Mouse (Mus musculus) stomach, embryonic 15.5 days (tissue): ENCODE results near the gene Atp2a1. TPM values are rescaled to one million over a fixed set of nuclear protein-coding genes. Genes with fewer than 3 reads are reported as not detected.

Source experiments
- ATAC-seq: fragments of 200-750 bp; cut with Nextera tagmentation; 2 replicates; pipeline ENCODE4 v1.8.0; 2017; ENCODE audit warnings: low read depth, moderate number of reproducible peaks, moderate TSS enrichment; ENCODE audit not compliant: insufficient read depth, low FRiP score
- H3K27ac ChIP-seq: fragments of 300-500 bp; sonication (generic); 2 replicates; pipeline ENCODE4 v1.5.1; 2015; ENCODE audit warnings: mild to moderate bottlenecking, inconsistent platforms
- H3K27me3 ChIP-seq: fragments of 300-500 bp; sonication (generic); replicated peaks from 2 replicates; pipeline ENCODE4 v1.6.1; 2015; ENCODE audit warnings: inconsistent platforms
- H3K36me3 ChIP-seq: fragments of 300-500 bp; sonication (generic); 2 replicates; pipeline ENCODE4 v1.6.1; 2015; ENCODE audit warnings: inconsistent platforms
- H3K4me1 ChIP-seq: fragments of 300-500 bp; sonication (generic); 2 replicates; pipeline ENCODE4 v1.6.1; 2015; ENCODE audit warnings: inconsistent platforms
- H3K4me2 ChIP-seq: fragments of 300-500 bp; sonication (generic); 2 replicates; pipeline ENCODE4 v1.6.1; 2015; ENCODE audit warnings: mild to moderate bottlenecking, inconsistent platforms
- H3K4me3 ChIP-seq: fragments of 300-500 bp; sonication (generic); replicated peaks from 2 replicates; pipeline ENCODE4 v1.5.1; 2015; ENCODE audit warnings: inconsistent platforms
- H3K9ac ChIP-seq: fragments of 300-500 bp; sonication (generic); 2 replicates; pipeline ENCODE4 v1.6.1; 2015; ENCODE audit warnings: inconsistent platforms
- H3K9me3 ChIP-seq: fragments of 300-500 bp; sonication (generic); 2 replicates; pipeline ENCODE4 v1.6.1; 2016; ENCODE audit warnings: inconsistent platforms
- WGBS: fragments of 180-500 bp; shearing (Covaris S2); methylation state at CpG from one replicate; pipeline ENCODE4 v1.1.7; 2015; 5-methylcytosine and 5-hydroxymethylcytosine counted together
- polyA plus RNA-seq: library from polyadenylated mRNA; unstranded; fragments of >200 nt; fragmentation: Nextera tagmentation; extraction: Ambion mirVana; gene quantifications from 2 replicates; pipeline ENCODE4 v1.2.1, GENCODE M21; 2015

Atp2a1 gene
- polyA plus RNA-seq, 1 experiment from 2014 or later: 1.7 TPM

DNA sequence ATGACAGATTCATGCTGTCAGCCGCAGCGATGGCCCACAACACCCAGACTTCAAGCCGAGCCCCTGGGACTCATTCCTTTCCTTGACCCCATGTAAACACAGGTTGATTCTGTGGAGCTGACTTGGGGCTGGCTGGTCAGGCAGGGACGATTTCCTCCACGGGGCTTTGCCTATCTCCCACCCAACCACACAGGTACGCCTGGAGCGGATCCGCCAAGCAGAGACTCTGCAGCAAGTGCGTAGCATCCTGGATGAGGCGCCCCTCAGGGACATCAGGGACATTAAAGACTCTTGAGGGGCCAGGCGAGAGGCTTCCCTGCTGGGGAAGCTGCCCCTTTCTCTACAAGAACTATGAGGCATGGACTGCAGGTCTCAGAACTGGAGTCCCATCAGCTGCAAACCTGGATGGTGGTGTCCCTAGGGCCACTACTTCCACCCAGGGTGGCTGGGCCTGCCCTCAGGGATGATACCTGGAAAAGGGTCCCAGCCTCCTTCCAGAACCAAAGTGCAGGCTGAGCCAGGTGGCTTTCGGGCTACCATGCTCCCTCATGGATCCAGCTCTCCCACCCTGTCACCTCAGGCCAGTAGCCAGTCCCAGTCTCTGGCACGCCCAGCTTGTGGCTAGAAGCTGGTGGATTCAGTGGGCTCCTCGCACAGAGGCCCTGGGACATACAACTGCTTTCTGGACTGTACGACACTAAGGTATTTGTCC lies 17.6 kb downstream of the Atp2a1 start:
- no peak overlapping the region for H3K4me3 ChIP-seq
- ATAC-seq: no peak
- H3K9me3 ChIP-seq: no peaks in the 10 kb centered on the region
- no peaks in the 10 kb centered on the region for H3K27me3 ChIP-seq
- H3K36me3 ChIP-seq: peaks cover 10% of the 10 kb centered on the region
- no peak overlapping the region for H3K27ac ChIP-seq
- no peaks in the 10 kb centered on the region for H3K4me1 ChIP-seq
- WGBS: 90% methylated on average over 15 of the region's 15 CpGs
- no peak overlapping the region for H3K4me2 ChIP-seq
- no peak overlapping the region for H3K9ac ChIP-seq

DNA sequence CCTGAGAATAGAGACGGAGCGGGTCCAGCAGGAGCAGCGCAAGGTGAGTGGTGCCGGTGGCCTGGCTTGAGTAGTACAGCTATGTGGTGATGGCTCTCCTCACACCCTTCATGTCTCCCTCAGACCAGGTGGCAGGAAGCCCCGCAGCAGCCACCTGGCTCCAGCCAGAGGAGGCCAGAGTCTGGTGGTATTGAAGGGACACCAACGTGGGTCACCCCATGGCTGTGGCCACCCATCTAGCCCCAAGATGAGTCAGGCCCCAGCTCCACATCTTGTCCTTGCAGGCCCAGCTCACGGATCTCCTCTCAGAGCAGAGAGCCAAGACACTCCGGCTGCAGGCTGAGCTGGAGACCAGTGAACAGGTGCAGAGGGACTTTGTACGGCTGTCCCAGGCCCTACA lies 18.4 kb downstream of the Atp2a1 start:
- no peaks in the 10 kb centered on the region for H3K4me1 ChIP-seq
- ATAC-seq: no peak
- H3K27ac ChIP-seq: no peak overlapping the region
- no peak overlapping the region for H3K9ac ChIP-seq
- no peak overlapping the region for H3K4me3 ChIP-seq
- no peaks in the 10 kb centered on the region for H3K27me3 ChIP-seq
- peaks cover 10% of the 10 kb centered on the region for H3K36me3 ChIP-seq
- H3K9me3 ChIP-seq: no peaks in the 10 kb centered on the region
- H3K4me2 ChIP-seq: no peak overlapping the region
- WGBS: 91% methylated on average over 9 of the region's 9 CpGs

DNA sequence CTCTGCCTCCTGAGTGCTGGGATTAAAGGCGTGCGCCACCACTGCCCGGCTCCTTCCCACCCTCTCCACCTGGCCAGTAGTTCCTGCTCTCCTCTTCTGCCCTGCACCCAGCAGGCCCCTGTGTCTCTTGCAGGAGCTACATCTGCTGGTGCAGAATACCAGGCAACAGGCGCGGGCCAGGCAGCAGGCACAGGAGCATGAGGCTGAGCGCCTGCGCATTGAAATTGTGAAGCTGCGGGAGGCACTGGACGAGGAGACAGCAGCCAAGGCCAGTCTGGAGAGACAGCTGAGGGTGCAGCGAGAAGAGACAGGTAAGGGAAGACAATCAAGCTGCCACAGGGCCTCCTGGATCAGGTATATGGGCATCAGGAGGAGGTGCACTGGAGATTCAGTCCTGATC lies 18.9 kb downstream of the Atp2a1 start:
- ATAC-seq: no peak
- Histone ChIP-seq H3K4me3 (no peak overlapping the region), H3K27me3 (no peaks in the 10 kb centered on the region), H3K9me3 (no peaks in the 10 kb centered on the region), H3K9ac (no peak overlapping the region), H3K27ac (no peak overlapping the region), H3K36me3 (peaks cover 10% of the 10 kb centered on the region), H3K4me2 (no peak overlapping the region), H3K4me1 (no peaks in the 10 kb centered on the region)
- 95% methylated on average over 10 of the region's 10 CpGs for WGBS

DNA sequence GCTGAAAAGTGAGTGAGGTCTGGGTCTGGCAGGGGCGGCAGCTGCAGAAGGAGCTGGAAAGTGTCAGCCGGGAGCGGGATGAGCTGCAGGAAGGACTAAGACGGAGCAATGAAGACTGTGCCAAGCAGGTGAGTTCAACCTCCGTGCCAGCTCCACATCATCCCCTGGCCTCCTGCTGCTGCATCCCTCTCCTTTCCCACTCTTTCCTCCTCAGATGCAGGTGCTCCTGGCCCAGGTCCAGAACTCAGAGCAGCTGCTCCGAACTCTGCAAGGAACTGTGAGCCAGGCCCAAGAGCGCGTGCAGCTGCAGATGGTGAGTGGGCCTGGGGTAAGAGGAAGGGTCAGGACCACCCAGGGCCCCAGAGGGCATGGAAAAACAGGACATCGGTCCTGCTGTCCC lies 22.8 kb downstream of the Atp2a1 start:
- no peaks in the 10 kb centered on the region for H3K27me3 ChIP-seq
- no peak overlapping the region for H3K9ac ChIP-seq
- H3K4me1 ChIP-seq: no peaks in the 10 kb centered on the region
- H3K27ac ChIP-seq: no peak overlapping the region
- no peak overlapping the region for H3K4me2 ChIP-seq
- peaks cover 7% of the 10 kb centered on the region for H3K36me3 ChIP-seq
- no peaks in the 10 kb centered on the region for H3K9me3 ChIP-seq
- 73% methylated on average over 9 of the region's 9 CpGs for WGBS
- H3K4me3 ChIP-seq: no peak overlapping the region
- ATAC-seq: no peak

DNA sequence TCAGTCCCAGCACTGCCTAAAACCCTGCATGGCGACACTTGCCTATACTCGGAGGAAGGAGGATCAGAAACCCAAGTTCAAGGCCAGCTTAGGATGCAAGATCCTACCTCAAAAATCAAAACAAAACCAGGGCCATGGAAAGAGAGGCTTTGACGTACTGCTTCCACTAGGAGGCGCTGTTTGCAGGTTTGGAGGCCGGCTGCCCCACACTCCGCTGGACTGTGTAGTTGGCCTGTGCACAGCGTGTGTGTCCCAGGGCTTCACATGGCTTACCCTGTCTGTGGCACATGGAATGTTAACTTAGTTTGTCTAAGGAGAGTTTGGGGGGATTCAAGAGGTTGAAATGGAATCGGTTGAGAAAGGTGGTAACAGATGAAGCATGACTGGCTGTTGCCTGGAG lies 26.1 kb downstream of the Atp2a1 start:
- ATAC-seq: peak; percentile 35; the same call in 1 of the 2 replicates
- WGBS: 22% methylated on average over 8 of the region's 8 CpGs

DNA sequence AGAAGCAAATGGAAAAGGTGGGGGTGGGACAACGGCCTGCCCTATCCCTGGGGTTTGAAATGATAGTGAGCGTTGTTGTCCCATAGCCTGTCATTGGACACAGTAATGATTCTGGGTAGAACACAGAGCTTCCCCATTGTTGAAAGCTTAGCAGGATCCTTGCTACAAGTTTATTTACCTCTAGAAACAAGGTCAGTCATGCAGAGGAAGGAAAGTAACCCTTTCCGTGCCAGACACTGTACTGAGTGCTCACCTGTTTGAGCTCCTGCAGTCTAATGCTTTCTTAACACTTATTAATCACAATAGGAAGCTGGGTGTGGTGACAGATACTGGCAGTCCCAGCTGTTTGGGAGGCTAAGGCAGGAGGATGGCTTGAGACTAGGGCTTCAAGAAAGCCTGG lies 27.1 kb downstream of the Atp2a1 start:
- H3K4me3 ChIP-seq: no peak overlapping the region
- H3K36me3 ChIP-seq: peaks cover 9% of the 10 kb centered on the region; the same call in 1 of the 2 replicates
- H3K9me3 ChIP-seq: no peaks in the 10 kb centered on the region
- WGBS: 73% methylated on average over 3 of the region's 3 CpGs
- no peak overlapping the region for H3K4me2 ChIP-seq
- no peak overlapping the region for H3K27ac ChIP-seq
- H3K4me1 ChIP-seq: no peaks in the 10 kb centered on the region
- H3K9ac ChIP-seq: no peak overlapping the region
- no peaks in the 10 kb centered on the region for H3K27me3 ChIP-seq
- ATAC-seq: no peak

More for the DNA sequence above, 26.1 kb downstream of the Atp2a1 start:
- H3K9ac ChIP-seq: no peak overlapping the region
- no peak overlapping the region for H3K4me2 ChIP-seq
- peaks cover 9% of the 10 kb centered on the region; the same call in 1 of the 2 replicates for H3K36me3 ChIP-seq
- H3K4me1 ChIP-seq: no peaks in the 10 kb centered on the region
- no peak overlapping the region for H3K4me3 ChIP-seq
- H3K9me3 ChIP-seq: no peaks in the 10 kb centered on the region
- H3K27me3 ChIP-seq: no peaks in the 10 kb centered on the region
- H3K27ac ChIP-seq: no peak overlapping the region

DNA sequence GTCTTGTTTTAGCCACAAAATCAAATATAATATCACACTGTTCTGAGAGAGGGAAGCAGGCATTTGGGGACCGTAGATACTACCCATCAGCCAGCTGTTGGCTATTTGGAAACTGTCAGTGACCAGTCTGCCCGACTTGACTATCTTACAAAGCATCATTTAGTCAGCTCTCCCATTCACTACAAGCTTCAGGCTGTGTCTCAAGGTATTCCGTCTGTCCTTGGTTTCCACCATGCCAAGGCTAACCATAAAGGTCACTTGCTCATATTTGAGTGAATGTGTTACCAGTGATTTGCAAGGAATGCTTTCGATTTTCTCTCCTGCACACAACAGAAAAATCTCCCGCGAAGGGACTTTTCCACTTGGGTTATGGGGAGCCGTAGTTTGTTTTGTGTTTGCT lies 28.2 kb downstream of the Atp2a1 start:
- no peak for ATAC-seq
- H3K4me2 ChIP-seq: no peak overlapping the region
- peaks cover 9% of the 10 kb centered on the region; the same call in 1 of the 2 replicates for H3K36me3 ChIP-seq
- H3K4me1 ChIP-seq: peaks cover 2% of the 10 kb centered on the region
- H3K9ac ChIP-seq: no peak overlapping the region
- H3K27me3 ChIP-seq: no peaks in the 10 kb centered on the region
- H3K4me3 ChIP-seq: no peak overlapping the region
- WGBS: 84% methylated on average over 7 of the region's 7 CpGs
- H3K9me3 ChIP-seq: no peaks in the 10 kb centered on the region
- no peak overlapping the region for H3K27ac ChIP-seq

DNA sequence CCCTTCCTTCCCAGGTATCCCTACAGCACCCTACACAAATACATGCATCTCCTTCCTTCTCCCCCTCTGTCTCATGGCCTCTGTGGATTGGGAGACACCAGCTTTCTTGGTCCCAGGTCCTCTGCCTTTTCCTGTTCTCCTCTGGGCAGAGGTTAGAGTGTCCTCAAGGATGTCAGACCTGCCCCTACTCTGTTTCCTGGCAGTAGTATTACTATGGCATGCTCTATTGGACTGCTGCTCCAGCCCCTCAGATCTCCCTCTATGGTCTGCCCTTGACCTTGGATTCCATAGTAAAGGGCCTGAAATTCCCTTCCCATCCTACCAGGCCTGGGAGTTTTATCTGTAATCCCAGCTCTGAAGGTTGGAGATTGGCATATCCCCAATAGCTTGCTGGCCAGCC lies 32.7 kb downstream of the Atp2a1 start:
- no peak for ATAC-seq
- Histone ChIP-seq H3K4me3 (no peak overlapping the region), H3K9ac (no peak overlapping the region), H3K27me3 (no peaks in the 10 kb centered on the region), H3K36me3 (peaks cover 9% of the 10 kb centered on the region; the same call in 1 of the 2 replicates), H3K9me3 (no peaks in the 10 kb centered on the region; the same call in 1 of the 2 replicates), H3K4me2 (peak overlapping the region; percentile 81; the same call in 1 of the 2 replicates), H3K27ac (no peak overlapping the region), H3K4me1 (peaks cover 13% of the 10 kb centered on the region)

DNA sequence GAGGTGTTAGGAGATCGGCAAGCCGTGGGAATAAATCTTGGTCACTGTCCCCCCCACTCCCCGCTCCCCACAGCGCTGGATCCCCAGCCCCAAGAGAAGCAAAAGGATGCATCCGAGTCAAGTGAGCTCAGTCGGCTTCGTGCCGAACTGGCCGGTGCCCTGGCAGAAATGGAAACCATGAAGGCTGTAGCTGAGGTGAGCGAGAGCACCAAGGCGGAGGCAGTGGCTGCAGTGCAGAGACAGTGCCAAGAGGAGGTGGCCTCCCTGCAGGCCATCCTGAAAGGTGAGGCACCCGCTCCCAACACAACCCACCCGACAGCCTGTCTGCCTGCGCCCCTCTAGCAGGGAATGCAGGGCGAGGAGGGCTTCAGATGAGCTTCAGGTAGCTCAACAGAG lies 33.4 kb downstream of the Atp2a1 start:
- no peaks in the 10 kb centered on the region for H3K27me3 ChIP-seq
- ATAC-seq: no peak; the same call in 1 of the 2 replicates
- peaks cover 6% of the 10 kb centered on the region; the same call in 1 of the 2 replicates for H3K36me3 ChIP-seq
- 0 out of 2 replicates have a peak overlapping the region, but pooled peaks have one; percentile 56 for H3K9ac ChIP-seq
- WGBS: 26% methylated on average over 15 of the region's 15 CpGs
- H3K9me3 ChIP-seq: no peaks in the 10 kb centered on the region; the same call in 1 of the 2 replicates
- peaks cover 13% of the 10 kb centered on the region for H3K4me1 ChIP-seq
- peak overlapping the region; percentile 81 for H3K4me2 ChIP-seq
- H3K27ac ChIP-seq: 0 out of 2 replicates have a peak overlapping the region, but pooled peaks have one; percentile 96
- H3K4me3 ChIP-seq: peak overlapping the region; percentile 79

DNA sequence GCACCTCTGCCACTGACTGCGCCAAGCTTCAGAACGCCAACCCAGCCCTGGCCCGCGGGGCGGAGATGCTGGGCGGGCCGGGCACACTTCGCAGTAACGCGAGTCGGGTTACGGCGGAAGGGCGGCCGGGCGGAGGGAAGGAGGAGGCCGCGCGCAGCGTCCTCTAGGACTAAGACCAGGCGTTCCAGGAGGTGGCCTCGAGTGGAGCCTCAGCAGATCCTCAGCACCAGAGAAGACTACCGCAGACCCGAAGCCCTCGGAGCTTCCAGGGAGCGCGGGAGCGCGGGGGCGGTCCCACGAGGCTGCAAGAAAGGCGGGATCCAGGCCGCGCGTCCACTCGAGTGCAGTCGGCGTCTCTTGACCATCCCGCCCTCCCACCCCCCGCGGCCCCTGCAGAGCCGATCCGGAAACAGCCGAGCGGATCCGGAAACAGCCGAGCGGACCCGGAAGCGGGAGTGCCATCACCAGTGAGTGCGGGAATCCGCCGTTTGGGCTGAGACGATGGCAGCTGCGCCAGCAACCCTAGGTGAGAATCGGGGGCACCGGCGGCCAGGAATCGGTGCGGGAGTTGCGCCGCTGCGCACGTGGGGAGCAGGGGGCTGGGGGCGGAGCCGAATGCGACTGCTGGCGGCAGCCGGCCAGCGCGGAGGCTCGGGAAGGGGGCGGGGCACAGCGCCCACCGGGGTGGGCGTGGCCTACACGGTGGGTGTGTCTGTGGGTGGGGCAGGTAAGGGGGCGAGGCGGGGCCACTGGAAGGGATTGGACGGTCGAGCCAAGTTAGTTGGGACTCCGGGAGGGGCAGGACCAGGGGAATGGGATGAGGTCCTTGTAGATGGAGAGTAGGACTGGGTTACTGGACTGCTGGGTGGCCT lies 34.0 kb downstream of the Atp2a1 start, which contains the start of gene Rabep2:
TSS of gene Rabep2 (plus strand) at position 129 of the 872 bp plus-strand sequence.
- WGBS: under 1% methylated on average over 81 of the region's 82 CpGs
- H3K27ac ChIP-seq: peak within 1 kb of the TSS; percentile 96
- H3K36me3 ChIP-seq: peaks cover 5% of the 10 kb centered on the region; the same call in 1 of the 2 replicates
- peak within 1 kb of the TSS; percentile 79 for H3K4me3 ChIP-seq
- peak within 1 kb of the TSS; percentile 81 for H3K4me2 ChIP-seq
- H3K4me1 ChIP-seq: peaks cover 13% of the 10 kb centered on the region
- peak within 1 kb of the TSS; percentile 56 for H3K9ac ChIP-seq
- ATAC-seq: peak; percentile 90
- no peaks in the 10 kb centered on the region; the same call in 1 of the 2 replicates for H3K9me3 ChIP-seq
- no peaks in the 10 kb centered on the region for H3K27me3 ChIP-seq

DNA sequence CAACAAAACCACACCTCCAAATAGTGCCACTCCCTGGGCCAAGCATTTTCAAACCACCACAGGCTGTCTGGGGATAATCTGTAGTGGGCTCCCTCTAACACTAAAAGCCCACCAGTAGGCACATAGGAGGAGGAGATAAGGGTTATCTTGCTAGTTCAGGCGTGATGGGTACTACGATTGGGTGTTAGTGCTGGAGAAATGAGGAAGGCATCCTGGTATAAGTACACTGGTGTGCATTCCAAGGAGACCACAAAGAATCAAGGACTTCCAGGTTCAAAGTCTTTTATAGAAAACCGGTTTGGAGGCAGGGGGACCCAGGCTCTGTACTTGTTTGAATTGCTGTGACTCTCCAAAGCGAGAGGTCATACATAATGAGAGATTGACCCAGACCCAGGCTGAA lies 34.8 kb downstream of the Atp2a1 start:
- Histone ChIP-seq H3K27me3 (no peaks in the 10 kb centered on the region), H3K36me3 (peaks cover 5% of the 10 kb centered on the region; the same call in 1 of the 2 replicates), H3K9me3 (no peaks in the 10 kb centered on the region; the same call in 1 of the 2 replicates), H3K27ac (peak overlapping the region; percentile 96), H3K4me1 (peaks cover 13% of the 10 kb centered on the region), H3K4me2 (peak overlapping the region; percentile 81), H3K9ac (peak overlapping the region; percentile 56), H3K4me3 (peak overlapping the region; percentile 79)
- ATAC-seq: peak; percentile 6; the same call in 1 of the 2 replicates
- WGBS: 17% methylated on average over 4 of the region's 4 CpGs
